Mouse (Mus musculus) embryonic fibroblast, embryonic 13.5 days (primary cell): Measurements from ENCODE around the gene Tsc2.

Source experiments
- CTCF ChIP-seq: IDR thresholded peaks from 2 replicates; pipeline ENCODE4 v1.5.1; 2011; ENCODE audit warnings: mild to moderate bottlenecking, control low read depth, low read length, moderate library complexity, borderline replicate concordance; ENCODE audit not compliant: insufficient read depth
- POLR2A ChIP-seq: IDR thresholded peaks from 2 replicates; pipeline ENCODE4 v1.6.1; 2011; ENCODE audit warnings: low read depth, mild to moderate bottlenecking, control low read depth, low read length, moderate library complexity

GRCm38 (mm10) chr17:24610711-24611110 is 21.7 kb downstream of the Tsc2 start:
- no peak for TF ChIP-seq POLR2A
- TF ChIP-seq CTCF, result no peak
